In genomic region chr10:29592906-29593305, GRCm38 (mm10) we compare ENCODE assay signal across 29 mouse cellular contexts. TPM values are rescaled to one million over a fixed set of nuclear protein-coding genes. Genes with fewer than 3 reads are reported as not detected.
DNase-seq lines count a peak whose midpoint lies in the region; ATAC-seq lines count a peak whose summit lies in the region.
"Had no signal": no experiment of that assay in that cellular context is flagged by ENCODE, and none has a peak within 500 bp of the region (broad histone marks: within the 10 kb centered on the region; RNA-seq: fewer than 3 reads in every experiment).

No protein-coding gene starts in this region.

- no peak overlapping the region for H3K9ac ChIP-seq in kidney, embryonic 14.5 days (ENCODE audit: low read depth, low read length)
- H3K9ac ChIP-seq: embryonic facial prominence, embryonic 13.5 days; forebrain, embryonic 13.5 days; hindbrain, embryonic 14.5 days had no signal

- H3K27me3 ChIP-seq in kidney, embryonic 14.5 days (ENCODE audit: control insufficient read depth, insufficient read depth, low read length), result no peaks in the 10 kb centered on the region
- H3K27me3 ChIP-seq: embryonic facial prominence, embryonic 13.5 days; forebrain, embryonic 13.5 days had no signal

- ATAC-seq in kidney, embryonic 14.5 days (ENCODE audit: low FRiP score, low TSS enrichment), result 0 out of 2 replicates have a peak, but pooled peaks have one; percentile 46
- ATAC-seq in megakaryocyte, adult 5-6 weeks (ENCODE audit: poor library complexity, severe bottlenecking), result no peak
- ATAC-seq: CD4-positive, CD25-positive, alpha-beta regulatory T cell, adult 4 months; forebrain, embryonic 13.5 days; forebrain, embryonic 16.5 days; hindbrain, postnatal 0 days; inflammation-experienced regulatory T-cells, adult 6 months; intestine, embryonic 16.5 days had no signal

- no peaks in the 10 kb centered on the region for H3K4me1 ChIP-seq in kidney, embryonic 14.5 days (ENCODE audit: control insufficient read depth, insufficient read depth, low read length)
- H3K4me1 ChIP-seq: forebrain, embryonic 10.5 days; forebrain, embryonic 13.5 days had no signal

- 12% methylated on average over 3 of the region's 3 CpGs for WGBS in kidney, embryonic 14.5 days

- H3K4me2 ChIP-seq in kidney, embryonic 14.5 days (replicated peaks; ENCODE audit: low read depth, low read length), result no peak overlapping the region
- H3K4me2 ChIP-seq: embryonic facial prominence, embryonic 13.5 days; forebrain, embryonic 13.5 days; heart, embryonic 11.5 days; hindbrain, embryonic 14.5 days had no signal

- H3K36me3 ChIP-seq in kidney, embryonic 14.5 days (ENCODE audit: control insufficient read depth, insufficient read depth, low read length), result no peaks in the 10 kb centered on the region
- H3K36me3 ChIP-seq: embryonic facial prominence, embryonic 13.5 days; forebrain, embryonic 10.5 days had no signal

- no peaks in the 10 kb centered on the region for H3K9me3 ChIP-seq in kidney, embryonic 14.5 days (ENCODE audit: control insufficient read depth, low read length)
- H3K9me3 ChIP-seq: embryonic facial prominence, embryonic 13.5 days; forebrain, embryonic 10.5 days; forebrain, embryonic 13.5 days had no signal

- DNase-seq in kidney, postnatal 10 days, result no peak
- peak; percentile 56 for DNase-seq in embryo, embryonic 10.5 days (ENCODE audit: low spot score)
- peak; percentile 59 for DNase-seq in embryo, embryonic 11 days
- DNase-seq in forelimb bud, embryonic 11.5 days (ENCODE audit: low read depth, low spot score), result peak; percentile 18
- DNase-seq in layer of hippocampus, postnatal 36 days, result no peak
- DNase-seq: adrenal gland, adult 2 months; adrenal gland, postnatal 14 days; cerebellum, adult 11 months; cerebellum, adult 2 months; cerebellum, adult 9-11 months; cerebellum, postnatal 25 days; gastrocnemius, adult 2 months; gastrocnemius, postnatal 14 days; heart, adult 11 months; heart, postnatal 4 days had no signal

- H3K27ac ChIP-seq in kidney, embryonic 14.5 days (ENCODE audit: low read depth, low read length), result no peak overlapping the region
- H3K27ac ChIP-seq: embryonic facial prominence, embryonic 13.5 days; forebrain, embryonic 10.5 days; forebrain, embryonic 13.5 days; gastrocnemius, adult 2 months; hindbrain, embryonic 14.5 days; hindbrain, postnatal 0 days had no signal

- H3K4me3 ChIP-seq in kidney, embryonic 14.5 days (ENCODE audit: low read length), result no peak overlapping the region
- H3K4me3 ChIP-seq: embryonic facial prominence, embryonic 13.5 days; forebrain, embryonic 10.5 days; forebrain, embryonic 13.5 days; gastrocnemius, adult 2 months had no signal

RNA-seq across cellular contexts. Expression of gene Rspo3, which starts 57.2 kb away (rescaled TPM):
- polyA plus RNA-seq in kidney, embryonic 14.5 days (2014; fragmentation: Nextera tagmentation; extraction: Ambion mirVana), result 14.0 and 17.3 TPM in 2 replicates
- not detected in 2 replicates for total RNA-seq in megakaryocyte, adult 5-6 weeks (2015)
- total RNA-seq in megakaryocyte, adult 5-6 weeks (2017), result 0.18 TPM in 1 of 2 replicates, not detected in the other
- total RNA-seq in layer of hippocampus, postnatal 36 days (2021), result 10 to 100 TPM; 11.1 to 11.4 TPM
- total RNA-seq: common myeloid progenitor, adult 5-6 weeks; MEL had no signal
- polyA plus RNA-seq: CD4-positive, CD25-positive, alpha-beta regulatory T cell, adult 4 months; inflammation-experienced regulatory T-cells, adult 6 months had no signal

Comparison
In these comparisons a context has a peak if more than half of its experiments do, and no peak if none do; other contexts are left out.
1. DNase-seq: peak in embryo, embryonic 10.5 days (single experiment), embryo, embryonic 11 days (single experiment) and forelimb bud, embryonic 11.5 days (single experiment); none in kidney, postnatal 10 days (single experiment) and layer of hippocampus, postnatal 36 days (0 of 2).
2. RNA of gene Rspo3, which starts 57.2 kb away (total RNA-seq): 11.1 to 11.4 TPM in layer of hippocampus, postnatal 36 days; 0.18 TPM in megakaryocyte, adult 5-6 weeks; every median in the first group is over 10 times any median in the second.